ENCODE assay signal across 9 mouse cellular contexts in the genomic region with DNA sequence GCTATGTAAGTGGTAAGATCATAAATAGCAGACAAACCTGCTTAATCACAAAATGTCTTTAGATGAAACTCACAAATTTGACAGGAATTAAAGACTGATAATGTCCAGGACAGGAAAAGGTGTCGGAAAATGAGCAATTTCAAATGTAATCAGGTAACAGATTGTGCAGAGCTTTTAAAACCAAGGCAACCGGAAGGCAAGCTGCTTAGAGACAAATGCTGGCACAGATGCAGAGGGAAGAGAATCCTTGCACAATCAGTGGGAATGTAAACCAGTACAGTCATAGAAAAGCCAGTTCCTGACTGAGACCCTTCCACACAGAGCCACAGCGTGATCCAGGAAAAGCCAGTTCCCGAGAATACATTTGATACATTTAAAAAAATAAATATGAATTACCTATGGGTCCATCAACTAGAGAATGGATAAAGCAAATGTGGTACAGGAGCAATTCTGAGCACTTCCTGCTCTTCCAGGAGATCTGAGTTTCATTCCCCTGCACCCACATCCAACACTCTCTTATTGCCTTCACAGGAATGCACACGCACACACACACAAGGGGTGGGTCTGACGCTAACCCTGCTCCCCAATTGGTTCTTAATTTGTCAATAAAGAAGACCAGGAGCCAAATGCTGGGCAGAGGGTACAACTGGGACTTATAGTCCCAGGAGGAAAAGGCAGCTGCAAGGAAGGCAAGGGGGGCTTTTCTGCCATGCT. TPM values are rescaled to one million over a fixed set of nuclear protein-coding genes. Genes with fewer than 3 reads are reported as not detected.
DNase-seq lines count a peak whose midpoint lies in the region; ATAC-seq lines count a peak whose summit lies in the region.
"Had no signal": no experiment of that assay in that cellular context is flagged by ENCODE, and none has a peak within 500 bp of the region (broad histone marks: within the 10 kb centered on the region; RNA-seq: fewer than 3 reads in every experiment).

No protein-coding gene starts in this region.

- no peak overlapping the region for H3K9ac ChIP-seq in heart, embryonic 13.5 days
- no peak overlapping the region for H3K9ac ChIP-seq in neural tube, embryonic 14.5 days (replicated peaks; ENCODE audit: low read depth, low read length)

- H3K9me3 ChIP-seq in heart, embryonic 13.5 days, result 0 out of 2 replicates have a peak, but pooled peaks cover 3% of the 10 kb centered on the region
- no peaks in the 10 kb centered on the region for H3K9me3 ChIP-seq in neural tube, embryonic 14.5 days (ENCODE audit: control insufficient read depth, low read length)

- no peak overlapping the region for H3K4me3 ChIP-seq in heart, embryonic 13.5 days
- H3K4me3 ChIP-seq in neural tube, embryonic 14.5 days (ENCODE audit: low read depth, low read length), result no peak overlapping the region

- 70% methylated on average over 6 of the region's 6 CpGs for WGBS in heart, embryonic 13.5 days
- 64% methylated on average over 6 of the region's 6 CpGs for WGBS in neural tube, embryonic 14.5 days

- H3K4me2 ChIP-seq in heart, embryonic 13.5 days, result no peak overlapping the region
- H3K4me2 ChIP-seq in neural tube, embryonic 14.5 days (ENCODE audit: low read depth, low read length), result no peak overlapping the region

- no peaks in the 10 kb centered on the region; the same call in 1 of the 2 replicates for H3K4me1 ChIP-seq in heart, embryonic 13.5 days
- no peaks in the 10 kb centered on the region for H3K4me1 ChIP-seq in neural tube, embryonic 14.5 days (ENCODE audit: control insufficient read depth, insufficient read depth, low read length)

- 0 out of 2 replicates have a peak overlapping the region, but pooled peaks have one; percentile 32 for H3K27ac ChIP-seq in heart, embryonic 13.5 days (replicated peaks)
- no peak overlapping the region for H3K27ac ChIP-seq in neural tube, embryonic 14.5 days (ENCODE audit: low read depth, low read length)

- H3K27me3 ChIP-seq in heart, embryonic 13.5 days (replicated peaks), result no peaks in the 10 kb centered on the region
- H3K27me3 ChIP-seq in neural tube, embryonic 14.5 days (ENCODE audit: control insufficient read depth, insufficient read depth, low read length), result no peaks in the 10 kb centered on the region

- no peaks in the 10 kb centered on the region for H3K36me3 ChIP-seq in heart, embryonic 13.5 days
- no peaks in the 10 kb centered on the region for H3K36me3 ChIP-seq in neural tube, embryonic 14.5 days (ENCODE audit: control insufficient read depth, insufficient read depth, low read length)

- ATAC-seq in heart, embryonic 13.5 days (ENCODE audit: extremely low read depth, insufficient number of reproducible peaks, low FRiP score, low TSS enrichment), result no peak
- ATAC-seq in neural tube, embryonic 14.5 days (ENCODE audit: low read depth), result peak; percentile 14; the same call in 1 of the 2 replicates

- no peak for DNase-seq in heart, postnatal 4 days
- DNase-seq in neural tube, embryonic 10.5 days (ENCODE audit: extremely low spot score, low spot score), result no peak
- peak; percentile 63 to 64 for DNase-seq in cerebellum, postnatal 14 days
- DNase-seq in right cerebral cortex, postnatal 25 days, result peak; percentile 7
- DNase-seq in adrenal gland, postnatal 36 days, result no peak
- no peak for DNase-seq in kidney, postnatal 25 days
- DNase-seq: adrenal gland, postnatal 25 days had no signal

RNA-seq across cellular contexts. Expression of a gene that starts 26.4 kb away (rescaled TPM):
- 2.5 and 2.6 TPM in 2 replicates for polyA plus RNA-seq in heart, embryonic 13.5 days (2015; fragmentation: Nextera tagmentation; extraction: Ambion mirVana)
- 1 to 10 TPM; 1.6 TPM for total RNA-seq in heart, postnatal 4 days (2021)
- 3.7 and 5.0 TPM in 2 replicates for polyA plus RNA-seq in neural tube, embryonic 14.5 days (2014; fragmentation: Nextera tagmentation; extraction: Ambion mirVana)
- 10 to 100 TPM in 1 of 2 experiments, 1 to 10 TPM in 1; 6.7 to 14.4 TPM for total RNA-seq in adrenal gland, postnatal 36 days (2021)

RNA-seq across cellular contexts. Expression of a gene that starts 33.7 kb away (rescaled TPM):
- polyA plus RNA-seq in heart, embryonic 13.5 days (2015; fragmentation: Nextera tagmentation; extraction: Ambion mirVana), result 44.9 and 50.2 TPM in 2 replicates
- total RNA-seq in heart, postnatal 4 days (2021), result 10 to 100 TPM; 28.5 to 32.7 TPM
- 82.4 and 85.6 TPM in 2 replicates for polyA plus RNA-seq in neural tube, embryonic 14.5 days (2014; fragmentation: Nextera tagmentation; extraction: Ambion mirVana)
- 10 to 100 TPM; 24.5 to 30.5 TPM for total RNA-seq in adrenal gland, postnatal 36 days (2021)

Comparison
In these comparisons a context has a peak if more than half of its experiments do, and no peak if none do; other contexts are left out.
1. DNase-seq: peak in cerebellum, postnatal 14 days (2 of 2) and right cerebral cortex, postnatal 25 days (single experiment); none in heart, postnatal 4 days (single experiment), neural tube, embryonic 10.5 days (single experiment), adrenal gland, postnatal 36 days (0 of 2) and kidney, postnatal 25 days (0 of 2).